ENCODE assay signal across 13 mouse cellular contexts in the genomic region with DNA sequence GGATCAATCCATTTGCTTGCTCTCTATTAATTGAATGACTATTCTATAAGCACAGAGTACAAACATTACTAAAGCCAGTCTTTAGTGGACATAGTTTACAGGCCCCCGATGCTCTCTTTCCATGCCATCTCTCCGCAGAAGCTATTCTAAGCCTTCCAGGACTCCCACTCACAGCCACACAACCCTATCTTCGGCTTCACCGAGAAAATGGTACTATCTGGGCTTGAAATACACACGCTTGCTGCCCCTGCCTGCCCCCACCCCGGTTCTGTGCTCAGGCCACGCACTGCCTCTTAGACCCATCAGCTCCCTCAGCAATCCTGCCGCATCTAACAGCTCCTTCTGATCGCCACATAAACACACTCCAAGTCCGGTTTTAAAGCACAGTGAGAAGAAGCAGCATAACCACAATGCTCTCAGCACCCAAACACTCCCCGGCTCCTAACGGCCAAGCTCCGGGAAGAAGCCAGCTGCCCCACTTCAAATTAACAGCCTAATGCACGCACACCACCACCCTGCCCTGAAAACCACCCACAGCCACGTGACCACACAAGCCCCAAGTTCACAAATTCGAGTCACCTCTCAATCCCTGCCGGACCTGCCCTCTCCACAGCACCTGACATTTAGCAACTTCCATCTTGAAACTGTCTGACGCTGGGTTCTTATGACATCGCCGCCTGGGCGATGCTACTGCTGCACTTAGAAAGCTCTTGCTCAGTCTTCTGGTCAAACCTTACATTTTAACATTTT.
A peak's percentile ranks its signal among the peaks of the same experiment; 100 is the strongest.
DNase-seq lines count a peak whose midpoint lies in the region; ATAC-seq and TF ChIP-seq lines count a peak whose summit lies in the region.
"Had no signal": no experiment of that assay in that cellular context is flagged by ENCODE, and none has a peak within 500 bp of the region (broad histone marks: within the 10 kb centered on the region; RNA-seq: fewer than 3 reads in every experiment).

No protein-coding gene starts in this region.

- TF ChIP-seq CTCF in lung, embryonic 14.5 days (IDR thresholded peaks at IDR 0.05; ENCODE audit: low read depth), result no peak

- H3K4me3 ChIP-seq in kidney, embryonic 14.5 days (ENCODE audit: low read length), result no peak overlapping the region
- no peak overlapping the region for H3K4me3 ChIP-seq in lung, embryonic 14.5 days (ENCODE audit: low read depth, low read length)
- H3K4me3 ChIP-seq in brown adipose tissue, adult 24 weeks (ENCODE audit: insufficient read depth, low read depth, low read length), result peak overlapping the region; percentile 1
- H3K4me3 ChIP-seq: heart, embryonic 10.5 days; megakaryocyte, embryonic 14.5 days had no signal

- H3K27me3 ChIP-seq in kidney, embryonic 14.5 days (ENCODE audit: control insufficient read depth, insufficient read depth, low read length), result no peaks in the 10 kb centered on the region
- no peaks in the 10 kb centered on the region for H3K27me3 ChIP-seq in lung, embryonic 14.5 days (ENCODE audit: insufficient read depth, low read length)
- H3K27me3 ChIP-seq: CH12.LX had no signal

- DNase-seq in kidney, postnatal 14 days, result no peak
- DNase-seq in lung, embryonic 14.5 days, result no peak
- DNase-seq in lung, postnatal 4 days, result no peak
- no peak for DNase-seq in heart, postnatal 14 days
- DNase-seq: adrenal gland, postnatal 10 days; liver had no signal

- peaks cover 5% of the 10 kb centered on the region; the same call in 1 of the 2 replicates for H3K4me1 ChIP-seq in kidney, embryonic 14.5 days (ENCODE audit: control insufficient read depth, insufficient read depth, low read length)
- no peaks in the 10 kb centered on the region for H3K4me1 ChIP-seq in lung, embryonic 14.5 days (ENCODE audit: insufficient read depth)
- no peaks in the 10 kb centered on the region for H3K4me1 ChIP-seq in brown adipose tissue, adult 24 weeks (ENCODE audit: control insufficient read depth, insufficient read depth, insufficient read length, low read length)

- intact Hi-C loops in heart, postnatal 14 days (cut with DNase I), result no loop called here

- peak; percentile 35; the same call in 1 of the 2 replicates for ATAC-seq in kidney, embryonic 14.5 days (ENCODE audit: low FRiP score, low TSS enrichment)
- ATAC-seq in lung, embryonic 14.5 days (ENCODE audit: insufficient read depth), result no peak
- ATAC-seq in megakaryocyte progenitor cell, adult 5-6 weeks (replicated peaks; ENCODE audit: poor library complexity), result peak; percentile 74
- ATAC-seq: inflammation-experienced regulatory T-cells, adult 6 months had no signal

- H3K4me2 ChIP-seq in kidney, embryonic 14.5 days (replicated peaks; ENCODE audit: low read depth, low read length), result no peak overlapping the region; the same call in 1 of the 2 replicates
- no peak overlapping the region for H3K4me2 ChIP-seq in lung, embryonic 14.5 days

- H3K9me3 ChIP-seq in kidney, embryonic 14.5 days (ENCODE audit: control insufficient read depth, low read length), result no peaks in the 10 kb centered on the region
- H3K9me3 ChIP-seq in lung, embryonic 14.5 days (ENCODE audit: low read depth, low read length), result no peaks in the 10 kb centered on the region
- H3K9me3 ChIP-seq: heart, embryonic 10.5 days; megakaryocyte, embryonic 14.5 days had no signal

- H3K36me3 ChIP-seq in kidney, embryonic 14.5 days (ENCODE audit: control insufficient read depth, insufficient read depth, low read length), result no peaks in the 10 kb centered on the region
- H3K36me3 ChIP-seq in lung, embryonic 14.5 days (ENCODE audit: insufficient read depth), result no peaks in the 10 kb centered on the region
- H3K36me3 ChIP-seq: heart, embryonic 10.5 days had no signal

- WGBS in kidney, embryonic 14.5 days, result 55% methylated on average over 21 of the region's 21 CpGs
- WGBS in lung, embryonic 14.5 days, result 61% methylated on average over 21 of the region's 21 CpGs

- no peak overlapping the region for H3K9ac ChIP-seq in kidney, embryonic 14.5 days (ENCODE audit: low read depth, low read length)
- peak overlapping the region; percentile 6; the same call in 1 of the 2 replicates for H3K9ac ChIP-seq in lung, embryonic 14.5 days

- peak overlapping the region; percentile 53 for H3K27ac ChIP-seq in kidney, embryonic 14.5 days (ENCODE audit: low read depth, low read length)
- no peak overlapping the region for H3K27ac ChIP-seq in lung, embryonic 14.5 days (ENCODE audit: low read depth)
- H3K27ac ChIP-seq in brown adipose tissue, adult 24 weeks (replicated peaks; ENCODE audit: low read depth, low read length), result no peak overlapping the region
- H3K27ac ChIP-seq: heart, embryonic 10.5 days had no signal
